ENCODE assay signal across 24 mouse cellular contexts in genomic region chr5:148798541-148798940, GRCm38 (mm10).
DNase-seq lines count a peak whose midpoint lies in the region; ATAC-seq lines count a peak whose summit lies in the region.
"Had no signal": no experiment of that assay in that cellular context is flagged by ENCODE, and none has a peak within 500 bp of the region (broad histone marks: within the 10 kb centered on the region; RNA-seq: fewer than 3 reads in every experiment).

No protein-coding gene starts in this region.

- H3K36me3 ChIP-seq in hindbrain, embryonic 10.5 days: no peaks in the 10 kb centered on the region
- no peaks in the 10 kb centered on the region for H3K36me3 ChIP-seq in hindbrain, embryonic 12.5 days
- H3K36me3 ChIP-seq in embryonic facial prominence, embryonic 10.5 days (replicated peaks): no peaks in the 10 kb centered on the region
- H3K36me3 ChIP-seq in lung, embryonic 15.5 days: no peaks in the 10 kb centered on the region
- H3K36me3 ChIP-seq: limb, embryonic 15.5 days; liver, embryonic 13.5 days; midbrain, embryonic 13.5 days had no signal

- no peak for DNase-seq in hindbrain, embryonic 10.5 days (ENCODE audit: low spot score)
- DNase-seq in embryonic facial prominence, embryonic 10.5 days (ENCODE audit: low spot score): no peak
- peak; percentile 48 for DNase-seq in lung, postnatal 25 days (ENCODE audit: low spot score)
- DNase-seq in frontal cortex, adult 2 months (ENCODE audit: extremely low spot score in 1 of 2, low spot score in 1 of 2): no peak
- DNase-seq in retina, postnatal 1 day: no peak
- DNase-seq in urinary bladder, adult 18-20 months (ENCODE audit: low spot score in 2 of 2): no peak
- DNase-seq: adrenal gland, postnatal 36 days; cerebellum, adult 8-10 months; cerebellum, postnatal 25 days; gastrocnemius, postnatal 10 days; heart, postnatal 36 days; kidney, postnatal 25 days; liver, embryonic 13.5 days; right cerebral cortex, postnatal 14 days; thymus, postnatal 14 days had no signal

- no peaks in the 10 kb centered on the region; the same call in 1 of the 2 replicates for H3K27me3 ChIP-seq in hindbrain, embryonic 10.5 days (ENCODE audit: insufficient read depth, poor library complexity, severe bottlenecking)
- no peaks in the 10 kb centered on the region for H3K27me3 ChIP-seq in hindbrain, embryonic 12.5 days
- peaks cover 6% of the 10 kb centered on the region for H3K27me3 ChIP-seq in embryonic facial prominence, embryonic 10.5 days (replicated peaks; ENCODE audit: low read depth, poor library complexity, severe bottlenecking)
- H3K27me3 ChIP-seq in lung, embryonic 15.5 days: no peaks in the 10 kb centered on the region
- H3K27me3 ChIP-seq: limb, embryonic 15.5 days; midbrain, embryonic 13.5 days had no signal

- H3K4me2 ChIP-seq in hindbrain, embryonic 12.5 days (replicated peaks): no peak overlapping the region
- no peak overlapping the region for H3K4me2 ChIP-seq in lung, embryonic 15.5 days
- H3K4me2 ChIP-seq: heart, embryonic 11.5 days; hindbrain, embryonic 14.5 days; limb, embryonic 15.5 days; liver, embryonic 13.5 days; midbrain, embryonic 13.5 days had no signal

- 69% methylated on average over 6 of the region's 6 CpGs for WGBS in hindbrain, embryonic 10.5 days
- 70% methylated on average over 6 of the region's 6 CpGs for WGBS in hindbrain, embryonic 12.5 days
- 72% methylated on average over 6 of the region's 6 CpGs for WGBS in embryonic facial prominence, embryonic 10.5 days
- WGBS in lung, embryonic 15.5 days: 31% methylated on average over 6 of the region's 6 CpGs

- peak overlapping the region; percentile 17; the same call in 1 of the 2 replicates for H3K27ac ChIP-seq in hindbrain, embryonic 10.5 days
- no peak overlapping the region for H3K27ac ChIP-seq in hindbrain, embryonic 12.5 days
- 0 out of 2 replicates have a peak overlapping the region, but pooled peaks have one; percentile 19 for H3K27ac ChIP-seq in embryonic facial prominence, embryonic 10.5 days (replicated peaks)
- peak overlapping the region; percentile 58; the same call in 1 of the 2 replicates for H3K27ac ChIP-seq in lung, embryonic 15.5 days
- H3K27ac ChIP-seq: hindbrain, embryonic 14.5 days; limb, embryonic 15.5 days; liver, embryonic 13.5 days; midbrain, embryonic 13.5 days had no signal

- H3K9me3 ChIP-seq in hindbrain, embryonic 10.5 days: no peaks in the 10 kb centered on the region
- no peaks in the 10 kb centered on the region for H3K9me3 ChIP-seq in hindbrain, embryonic 12.5 days (replicated peaks)
- H3K9me3 ChIP-seq in embryonic facial prominence, embryonic 10.5 days: no peaks in the 10 kb centered on the region
- H3K9me3 ChIP-seq in lung, embryonic 15.5 days: no peaks in the 10 kb centered on the region
- H3K9me3 ChIP-seq: limb, embryonic 15.5 days; liver, embryonic 13.5 days; megakaryocyte, embryonic 14.5 days; midbrain, embryonic 13.5 days had no signal

- no peak overlapping the region for H3K4me3 ChIP-seq in hindbrain, embryonic 10.5 days
- H3K4me3 ChIP-seq in hindbrain, embryonic 12.5 days: no peak overlapping the region
- no peak overlapping the region for H3K4me3 ChIP-seq in embryonic facial prominence, embryonic 10.5 days
- H3K4me3 ChIP-seq in lung, embryonic 15.5 days: no peak overlapping the region
- H3K4me3 ChIP-seq: limb, embryonic 15.5 days; liver, embryonic 13.5 days; megakaryocyte, embryonic 14.5 days; midbrain, embryonic 13.5 days had no signal

- no peak overlapping the region for H3K9ac ChIP-seq in hindbrain, embryonic 12.5 days
- no peak overlapping the region for H3K9ac ChIP-seq in lung, embryonic 15.5 days
- H3K9ac ChIP-seq: hindbrain, embryonic 14.5 days; limb, embryonic 15.5 days; liver, embryonic 13.5 days; midbrain, embryonic 13.5 days had no signal

- peaks cover 36% of the 10 kb centered on the region for H3K4me1 ChIP-seq in hindbrain, embryonic 10.5 days (replicated peaks)
- H3K4me1 ChIP-seq in hindbrain, embryonic 12.5 days: peaks cover 15% of the 10 kb centered on the region
- H3K4me1 ChIP-seq in embryonic facial prominence, embryonic 10.5 days: peaks cover 44% of the 10 kb centered on the region
- peaks cover 45% of the 10 kb centered on the region for H3K4me1 ChIP-seq in lung, embryonic 15.5 days
- H3K4me1 ChIP-seq: megakaryocyte, embryonic 14.5 days had no signal

- ATAC-seq in hindbrain, embryonic 12.5 days (ENCODE audit: low FRiP score): no peak
- no peak for ATAC-seq in lung, embryonic 15.5 days (ENCODE audit: borderline replicate concordance, extremely low read depth, low FRiP score, low TSS enrichment)
- ATAC-seq: forebrain, embryonic 14.5 days; intestine, postnatal 0 days; midbrain, embryonic 13.5 days had no signal
